Mouse (Mus musculus) hindbrain, embryonic 11.5 days (tissue): ENCODE measurements around the gene Fam173b. TPM values are rescaled to one million over a fixed set of nuclear protein-coding genes. Genes with fewer than 3 reads are reported as not detected.

Experiments used
- ATAC-seq: fragments of 200-750 bp; cut with Nextera tagmentation; 2 replicates; pipeline ENCODE4 v1.8.0; 2017; ENCODE audit warnings: mild to moderate bottlenecking, moderate TSS enrichment, moderate library complexity; ENCODE audit not compliant: low FRiP score
- DNase-seq: peaks from one replicate; pipeline ENCODE4 v3.0.0-alpha.2; 2015; ENCODE audit warnings: low spot score
- H3K27ac ChIP-seq: fragments of 300-500 bp; sonication (generic); 2 replicates; pipeline ENCODE4 v1.5.1; 2014; ENCODE audit warnings: mild to moderate bottlenecking, low read depth, low read length
- H3K27me3 ChIP-seq: fragments of 300-500 bp; sonication (generic); 2 replicates; pipeline ENCODE4 v1.6.1; 2014; ENCODE audit warnings: mild to moderate bottlenecking, low read length, moderate library complexity, mixed read lengths; ENCODE audit not compliant: control insufficient read depth, insufficient read depth
- H3K36me3 ChIP-seq: fragments of 300-500 bp; sonication (generic); 2 replicates; pipeline ENCODE4 v1.6.1; 2014; ENCODE audit warnings: mild to moderate bottlenecking, low read length, moderate library complexity, mixed read lengths; ENCODE audit not compliant: control insufficient read depth, insufficient read depth
- H3K4me1 ChIP-seq: fragments of 300-500 bp; sonication (generic); replicated peaks from 2 replicates; pipeline ENCODE4 v1.6.1; 2014; ENCODE audit warnings: low read length, mixed read lengths; ENCODE audit not compliant: control insufficient read depth, insufficient read depth
- H3K4me2 ChIP-seq: fragments of 300-500 bp; sonication (generic); replicated peaks from 2 replicates; pipeline ENCODE4 v1.6.1; 2014; ENCODE audit warnings: mild to moderate bottlenecking, low read depth, low read length
- H3K4me3 ChIP-seq: fragments of 300-500 bp; sonication (generic); 2 replicates; pipeline ENCODE4 v1.5.1; 2014; ENCODE audit warnings: low read depth, low read length
- H3K9ac ChIP-seq: fragments of 300-500 bp; sonication (generic); 2 replicates; pipeline ENCODE4 v1.6.1; 2014; ENCODE audit warnings: low read depth, low read length
- H3K9me3 ChIP-seq: fragments of 300-500 bp; sonication (generic); 2 replicates; pipeline ENCODE4 v1.6.1; 2016; ENCODE audit warnings: low read length; ENCODE audit not compliant: control insufficient read depth
- WGBS: fragments of 180-500 bp; shearing (Covaris S2); extraction: QIAGEN DNeasy Blood & Tissue Kit; methylation state at CpG from one replicate; pipeline ENCODE4 v1.1.7; 2014; 5-methylcytosine and 5-hydroxymethylcytosine counted together
- polyA plus RNA-seq: library from polyadenylated mRNA; unstranded; fragments of >200 nt; fragmentation: Nextera tagmentation; extraction: Ambion mirVana; gene quantifications from 2 replicates; pipeline ENCODE4 v1.2.1, GENCODE M21; 2014

Gene Fam173b
- polyA plus RNA-seq, 1 experiment from 2014 or later = 15.6 TPM

- no peaks in the 10 kb centered on the region for H3K4me1 ChIP-seq
- no peak for ATAC-seq
- no peak overlapping the region for H3K27ac ChIP-seq
- 0 out of 2 replicates have a peak, but pooled peaks cover 2% of the 10 kb centered on the region for H3K36me3 ChIP-seq
- DNase-seq = no peak
- no peak overlapping the region for H3K4me3 ChIP-seq
- WGBS = 89% methylated on average over 6 of the region's 6 CpGs
- no peak overlapping the region for H3K9ac ChIP-seq
- no peaks in the 10 kb centered on the region for H3K27me3 ChIP-seq
- H3K9me3 ChIP-seq = no peaks in the 10 kb centered on the region
- no peak overlapping the region for H3K4me2 ChIP-seq
Observed at GRCm38 (mm10) chr15:31613826-31614453, 12.3 kb downstream of the Fam173b start.

GRCm38 (mm10) chr15:31614666-31615065, 13.0 kb downstream of the Fam173b start:
- Histone ChIP-seq H3K4me3 (no peak overlapping the region), H3K36me3 (0 out of 2 replicates have a peak, but pooled peaks cover 2% of the 10 kb centered on the region), H3K9me3 (no peaks in the 10 kb centered on the region), H3K9ac (no peak overlapping the region), H3K27ac (no peak overlapping the region), H3K4me2 (no peak overlapping the region), H3K4me1 (no peaks in the 10 kb centered on the region), H3K27me3 (no peaks in the 10 kb centered on the region)
- DNase-seq (no peak), ATAC-seq (no peak)
- 91% methylated on average over 2 of the region's 2 CpGs for WGBS

GRCm38 (mm10) chr15:31617261-31617660, 15.6 kb downstream of the Fam173b start:
- no peak overlapping the region for H3K9ac ChIP-seq
- H3K27me3 ChIP-seq = no peaks in the 10 kb centered on the region
- H3K27ac ChIP-seq = no peak overlapping the region
- H3K9me3 ChIP-seq = no peaks in the 10 kb centered on the region
- H3K4me3 ChIP-seq = no peak overlapping the region
- H3K4me2 ChIP-seq = no peak overlapping the region
- DNase-seq = no peak
- 0 out of 2 replicates have a peak, but pooled peaks cover 2% of the 10 kb centered on the region for H3K36me3 ChIP-seq
- no peaks in the 10 kb centered on the region for H3K4me1 ChIP-seq
- no peak for ATAC-seq
- WGBS = 93% methylated on average over 9 of the region's 9 CpGs

- WGBS = 96% methylated on average over 8 of the region's 8 CpGs
- no peaks in the 10 kb centered on the region for H3K9me3 ChIP-seq
- H3K27me3 ChIP-seq = no peaks in the 10 kb centered on the region
- H3K36me3 ChIP-seq = 0 out of 2 replicates have a peak, but pooled peaks cover 2% of the 10 kb centered on the region
- no peak overlapping the region for H3K27ac ChIP-seq
- H3K4me3 ChIP-seq = no peak overlapping the region
- H3K4me2 ChIP-seq = no peak overlapping the region
- no peak overlapping the region for H3K9ac ChIP-seq
- H3K4me1 ChIP-seq = no peaks in the 10 kb centered on the region
- ATAC-seq (no peak), DNase-seq (no peak)
Observed at GRCm38 (mm10) chr15:31619521-31619920, 17.9 kb downstream of the Fam173b start.

GRCm38 (mm10) chr15:31627277-31628154, 25.9 kb downstream of the Fam173b start:
- H3K4me1 ChIP-seq = no peaks in the 10 kb centered on the region
- ATAC-seq (no peak), DNase-seq (peak; percentile 15)
- no peak overlapping the region for H3K9ac ChIP-seq
- H3K27ac ChIP-seq = no peak overlapping the region
- no peak overlapping the region for H3K4me3 ChIP-seq
- H3K27me3 ChIP-seq = no peaks in the 10 kb centered on the region
- H3K4me2 ChIP-seq = no peak overlapping the region
- H3K36me3 ChIP-seq = no peaks in the 10 kb centered on the region
- WGBS = 56% methylated on average over 12 of the region's 12 CpGs
- no peaks in the 10 kb centered on the region for H3K9me3 ChIP-seq

- no peak overlapping the region for H3K9ac ChIP-seq
- no peak overlapping the region for H3K4me2 ChIP-seq
- no peak for ATAC-seq
- H3K9me3 ChIP-seq = no peaks in the 10 kb centered on the region
- no peaks in the 10 kb centered on the region for H3K4me1 ChIP-seq
- H3K27me3 ChIP-seq = no peaks in the 10 kb centered on the region
- H3K27ac ChIP-seq = no peak overlapping the region
- DNase-seq = no peak
- H3K36me3 ChIP-seq = no peaks in the 10 kb centered on the region
- no peak overlapping the region for H3K4me3 ChIP-seq
- 78% methylated on average over 10 of the region's 10 CpGs for WGBS
Observed at GRCm38 (mm10) chr15:31628180-31628579, 26.5 kb downstream of the Fam173b start.

GRCm38 (mm10) chr15:31629556-31629955, 27.9 kb downstream of the Fam173b start:
- no peak for DNase-seq
- ATAC-seq = no peak
- Histone ChIP-seq H3K4me1 (no peaks in the 10 kb centered on the region), H3K27ac (no peak overlapping the region), H3K4me2 (no peak overlapping the region), H3K4me3 (no peak overlapping the region), H3K36me3 (no peaks in the 10 kb centered on the region), H3K27me3 (no peaks in the 10 kb centered on the region), H3K9ac (no peak overlapping the region), H3K9me3 (no peaks in the 10 kb centered on the region)
- WGBS = 89% methylated on average over 3 of the region's 3 CpGs

- 77% methylated on average over 12 of the region's 12 CpGs for WGBS
- Histone ChIP-seq H3K9me3 (no peaks in the 10 kb centered on the region), H3K36me3 (no peaks in the 10 kb centered on the region), H3K4me1 (no peaks in the 10 kb centered on the region), H3K27ac (no peak overlapping the region), H3K4me2 (no peak overlapping the region), H3K9ac (no peak overlapping the region), H3K4me3 (no peak overlapping the region), H3K27me3 (no peaks in the 10 kb centered on the region)
- DNase-seq (no peak), ATAC-seq (no peak)
Observed at GRCm38 (mm10) chr15:31631396-31631858, 29.8 kb downstream of the Fam173b start.
